Mouse (Mus musculus) NIH3T3 (cell line): ENCODE data around the gene Figla.
A peak's percentile ranks its signal among the peaks of the same experiment; 100 is the strongest.

ENCODE experiments used
- DNase-seq: peaks from one replicate; pipeline ENCODE4 v3.0.0-alpha.2; 2012; ENCODE audit warnings: low read depth

Gene Figla

DNA sequence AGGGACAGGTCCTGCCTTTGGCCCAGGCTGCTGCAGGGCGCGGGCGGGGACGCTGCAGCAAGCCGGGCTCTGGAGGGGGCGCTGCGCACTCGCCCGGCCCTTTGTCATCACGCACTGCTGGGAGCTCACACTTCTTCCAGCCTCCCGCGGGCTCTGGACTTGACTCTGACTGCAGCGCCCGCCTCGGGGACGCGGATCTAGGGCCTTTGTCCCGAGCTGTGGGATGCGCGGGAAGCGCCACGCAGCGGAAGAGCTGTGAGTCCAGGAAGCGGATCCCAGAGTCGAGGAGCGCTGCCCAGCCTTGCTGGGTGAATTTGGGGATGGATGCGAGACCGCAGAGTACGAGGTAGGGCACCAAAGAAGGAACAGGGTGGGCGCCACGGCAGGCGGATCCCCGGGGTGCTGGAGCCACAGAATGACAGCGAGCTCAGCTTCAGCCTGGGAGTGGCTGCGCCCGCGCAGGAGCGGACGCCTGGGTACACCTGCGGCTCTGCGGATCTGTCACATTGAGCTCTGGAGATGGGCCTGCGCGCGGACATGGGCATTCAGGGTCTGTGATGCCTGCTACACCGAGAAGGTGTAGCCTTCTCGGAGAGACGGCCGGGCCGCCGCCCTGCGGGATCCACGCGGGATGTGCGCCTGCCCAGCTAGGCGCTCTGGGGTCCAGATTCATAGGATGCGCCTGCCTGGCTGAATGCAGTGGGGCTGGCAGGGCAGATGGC, 12.8 kb downstream of the Figla start, which contains the start of gene Add2:
Gene Add2, plus strand, starts transcription at position 81 of the 722 bp plus-strand sequence.
- DNase-seq, result no peak

DNA sequence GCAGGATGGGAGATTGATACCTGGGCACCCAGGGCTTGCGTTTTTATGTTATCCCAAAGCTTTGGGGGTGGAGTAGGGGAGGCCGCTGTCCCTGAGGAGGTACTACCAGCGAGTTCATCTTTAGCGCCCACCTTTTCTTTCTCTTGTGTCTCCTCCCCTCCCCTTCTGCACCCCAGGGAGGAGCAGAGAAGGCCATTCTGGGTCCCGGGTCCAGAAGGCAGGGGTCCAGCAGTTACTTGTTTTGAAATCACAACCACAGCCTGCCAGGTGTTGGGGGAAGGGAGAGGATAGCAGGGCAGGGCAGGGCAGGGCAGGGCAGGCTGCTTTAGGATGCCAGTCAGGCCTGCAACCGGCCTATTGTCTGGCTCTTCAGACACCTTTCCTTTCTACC, 13.3 kb downstream of the Figla start:
- DNase-seq, result no peak

DNA sequence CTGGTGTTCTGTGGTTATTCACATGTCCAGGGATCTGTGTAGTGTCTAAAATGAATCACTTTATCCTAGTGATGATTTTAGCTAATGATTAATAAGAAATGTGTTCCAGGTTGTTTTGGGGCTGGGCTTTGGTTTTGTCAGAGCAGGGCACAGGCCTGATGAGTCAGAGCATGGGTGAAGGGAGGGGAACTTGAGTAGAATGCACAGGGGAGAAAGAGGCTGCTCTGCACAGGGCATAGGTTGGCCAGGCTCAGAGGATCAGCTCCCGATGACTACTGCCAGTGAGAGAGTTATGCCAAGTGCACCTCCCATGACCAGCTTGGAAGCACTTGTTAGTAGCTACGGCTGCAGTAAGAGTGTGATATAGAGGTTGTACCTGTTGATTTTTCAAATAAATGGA, 15.6 kb downstream of the Figla start:
- DNase-seq, result peak; percentile 32

DNA sequence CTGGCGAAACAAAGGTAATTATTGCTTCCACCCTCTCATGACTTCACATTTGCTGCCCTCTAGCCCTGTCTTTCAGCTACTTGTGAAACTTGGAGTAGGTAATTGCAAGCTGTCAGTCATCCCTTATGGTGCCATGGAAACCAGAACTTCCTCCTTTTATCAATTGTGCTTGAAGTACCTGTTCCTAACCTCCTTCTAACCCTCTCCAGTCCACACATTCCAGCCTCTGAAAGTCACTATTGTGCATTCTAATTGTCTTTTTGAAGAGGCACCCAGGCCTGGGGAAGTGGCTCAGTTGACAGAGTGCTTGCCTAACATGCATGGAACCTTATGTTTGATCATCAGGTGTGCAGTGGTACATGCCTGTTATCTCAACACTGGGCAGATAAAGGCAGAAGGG, 17.7 kb downstream of the Figla start:
- DNase-seq, result no peak

DNA sequence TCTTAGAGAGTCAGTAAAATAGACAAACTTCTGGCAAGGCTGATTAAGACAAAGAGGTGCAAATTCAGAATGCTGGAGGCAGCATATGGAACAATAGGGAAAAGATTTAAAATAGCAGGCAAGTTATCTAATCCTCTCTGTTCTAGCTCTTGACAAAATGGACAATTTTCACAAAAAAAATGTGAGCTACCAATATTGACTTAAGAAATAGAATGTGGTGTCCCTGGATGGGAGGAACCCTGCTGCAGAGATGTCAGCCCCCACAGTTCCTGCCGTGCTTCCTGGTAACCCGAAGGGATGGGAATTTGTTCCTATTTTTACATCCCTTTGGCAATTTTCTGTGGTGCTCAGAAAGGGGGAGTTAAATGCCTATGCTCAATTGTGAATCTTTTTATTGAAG, 22.9 kb downstream of the Figla start:
- no peak for DNase-seq

DNA sequence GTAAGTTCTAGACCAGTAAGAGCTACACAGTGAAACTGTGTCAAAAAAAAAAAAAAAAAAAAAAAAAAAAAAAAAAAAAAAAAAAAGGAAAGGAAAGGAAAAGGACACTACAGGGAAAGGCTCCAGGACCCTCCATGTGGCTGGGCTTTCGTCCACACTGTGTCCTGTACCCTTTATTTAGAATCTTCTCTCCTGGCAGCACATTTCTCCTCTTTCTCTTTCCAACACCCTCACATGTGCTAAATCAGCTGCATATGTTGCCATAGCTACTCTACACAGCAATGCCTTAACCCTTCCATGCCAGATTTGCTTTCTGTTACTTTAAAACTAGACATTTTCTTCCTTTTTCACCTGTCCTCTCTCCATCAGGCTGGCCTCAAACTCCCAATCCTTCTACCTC, 24.2 kb downstream of the Figla start:
- no peak for DNase-seq

DNA sequence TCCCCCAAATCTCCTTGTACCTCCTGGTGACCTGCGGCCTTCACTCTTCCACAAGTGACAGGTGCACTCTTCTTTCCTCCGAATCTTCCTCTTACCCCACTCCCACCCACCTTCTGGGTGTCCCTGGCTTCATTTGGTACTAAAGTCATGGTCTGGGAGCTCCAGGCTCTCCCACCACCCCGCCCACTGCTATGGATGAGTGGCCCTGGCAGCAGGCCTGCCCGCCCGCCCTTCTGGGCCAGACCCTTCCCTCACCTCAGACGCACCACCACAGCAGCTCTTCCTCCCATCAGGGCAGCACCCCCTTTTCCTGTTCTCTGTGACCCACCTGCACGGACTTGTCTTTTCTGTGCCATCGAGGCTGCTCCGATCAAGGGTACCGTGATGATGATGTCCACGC, 31.5 kb downstream of the Figla start:
- DNase-seq, result no peak

DNA sequence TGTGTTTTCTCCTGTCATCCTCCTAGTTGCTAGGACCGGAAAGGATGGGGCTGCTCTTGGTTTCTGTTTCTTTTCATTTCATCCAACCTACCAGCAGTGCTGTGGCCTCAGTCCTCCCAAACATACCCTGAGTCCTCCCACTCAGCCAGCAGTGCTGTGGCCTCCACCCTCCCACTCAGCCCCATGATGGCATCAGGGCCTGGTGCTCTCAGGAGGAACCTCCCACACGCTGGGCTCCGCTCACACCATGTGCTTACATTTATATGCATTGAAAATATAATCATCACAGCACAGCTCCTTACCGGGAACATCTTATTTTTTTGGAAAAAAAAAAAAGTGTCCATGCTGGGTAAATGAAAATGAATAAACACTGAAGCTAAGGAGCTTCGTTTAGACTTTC, 32.5 kb downstream of the Figla start:
- DNase-seq, result no peak

DNA sequence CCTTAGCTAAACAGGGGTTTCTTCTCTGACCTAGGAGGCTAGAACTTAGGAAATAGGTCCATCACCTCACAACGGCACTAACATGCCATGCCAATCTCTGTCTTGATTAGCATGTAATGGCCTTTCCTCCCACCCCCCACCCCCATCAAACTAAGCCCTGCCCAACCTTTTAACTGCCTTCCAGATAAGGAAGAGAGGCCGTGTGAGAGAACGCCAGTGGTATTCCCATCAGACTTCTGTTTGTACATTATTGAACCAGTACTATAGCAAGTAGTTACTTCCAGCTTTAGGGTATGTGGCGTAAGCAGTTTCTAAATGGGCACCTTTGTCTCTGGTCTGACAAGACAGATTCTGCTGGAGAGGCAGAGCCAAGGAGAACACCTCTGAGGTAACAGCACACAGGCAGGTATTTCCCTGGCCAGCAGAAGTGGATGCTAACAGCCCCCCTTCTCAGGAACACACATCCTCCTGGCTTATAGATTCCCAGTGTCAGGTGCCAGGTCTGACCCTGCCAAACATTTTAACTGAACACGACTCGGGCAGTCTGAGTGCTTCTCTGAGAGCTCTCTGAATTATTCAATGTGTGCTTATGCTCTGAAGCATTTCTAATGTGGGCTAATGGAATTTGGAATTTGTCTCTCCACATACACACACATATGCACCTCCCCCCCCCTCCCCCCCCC, 34.8 kb downstream of the Figla start:
- DNase-seq, result no peak

DNA sequence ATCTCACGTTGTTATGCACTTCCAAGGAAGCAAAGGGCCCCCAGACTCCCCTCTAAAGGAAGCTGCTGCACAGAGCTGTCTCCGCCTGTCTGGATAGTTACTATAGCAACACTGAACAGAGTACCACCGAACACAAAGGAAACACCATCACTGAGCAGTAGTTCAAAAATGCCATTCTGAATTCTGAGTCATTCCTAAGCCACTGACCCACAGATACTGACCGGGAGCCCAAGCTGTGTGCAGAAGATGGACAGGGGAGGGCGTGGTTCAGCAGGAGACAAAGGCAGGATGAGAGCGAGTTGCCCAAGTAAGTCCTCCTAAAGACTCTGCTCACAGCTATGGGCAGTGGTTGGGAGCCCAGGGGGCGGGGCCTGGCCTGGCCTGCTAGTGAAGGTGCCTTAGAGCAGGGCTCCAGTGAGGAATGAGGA, 36.1 kb downstream of the Figla start:
- DNase-seq, result no peak

DNA sequence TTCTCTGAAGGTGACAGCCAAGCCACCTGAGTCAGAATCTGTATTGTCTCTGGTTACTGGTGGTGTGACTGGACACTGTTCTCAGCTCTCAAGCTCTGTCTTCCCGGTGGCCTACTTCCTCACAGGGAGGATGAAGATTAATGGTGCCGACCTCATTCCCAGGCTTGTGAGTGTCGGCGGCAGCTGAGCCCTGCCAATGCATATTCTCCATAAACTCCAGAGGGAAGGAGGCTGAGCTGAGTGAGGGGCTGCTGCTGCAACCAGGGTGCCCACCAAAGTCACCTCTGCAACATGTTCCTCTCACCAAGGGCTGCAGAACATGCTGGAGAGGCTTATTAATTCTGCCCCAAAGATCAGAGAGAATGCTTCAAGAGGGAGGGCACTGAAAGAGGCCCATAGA, 36.6 kb downstream of the Figla start:
- DNase-seq, result no peak

DNA sequence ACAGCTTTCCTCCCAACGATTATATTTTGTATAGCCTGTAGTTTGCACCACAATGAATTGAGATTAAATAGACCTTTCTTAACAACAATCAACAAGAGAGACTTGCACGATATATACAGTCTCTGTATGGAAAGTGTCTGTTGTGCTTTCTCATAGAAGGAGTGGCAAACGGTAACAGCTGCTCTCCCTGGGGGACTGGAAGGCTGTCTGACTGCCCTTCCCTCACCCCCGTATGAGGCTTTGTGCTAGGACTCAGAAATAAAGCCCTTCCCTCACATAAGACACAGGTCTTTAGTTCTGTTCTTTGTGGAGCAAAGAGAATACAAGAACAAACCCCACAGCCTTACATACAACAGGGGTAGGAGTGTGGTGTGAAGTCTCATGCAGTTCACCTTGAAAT, 37.1 kb downstream of the Figla start:
- no peak for DNase-seq

DNA sequence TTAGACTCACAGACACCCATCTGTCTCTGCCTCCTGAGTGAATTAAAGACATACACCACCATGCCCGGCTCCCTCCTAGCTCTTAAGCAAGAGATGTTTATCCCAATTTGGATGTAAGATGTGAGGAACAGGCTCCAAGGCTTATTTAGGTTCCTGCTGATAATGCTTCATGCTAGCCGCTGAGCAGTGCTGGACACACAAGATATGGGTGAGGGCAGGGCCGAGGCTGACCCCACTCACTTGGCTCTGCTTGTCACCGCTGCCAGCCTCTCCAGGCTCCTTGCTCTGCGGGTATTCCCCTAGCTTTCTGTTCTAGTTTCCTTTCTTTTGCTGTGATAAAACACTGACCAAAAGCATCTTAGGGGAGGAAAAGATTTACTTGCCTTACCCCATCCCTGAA, 37.6 kb downstream of the Figla start:
- no peak for DNase-seq

DNA sequence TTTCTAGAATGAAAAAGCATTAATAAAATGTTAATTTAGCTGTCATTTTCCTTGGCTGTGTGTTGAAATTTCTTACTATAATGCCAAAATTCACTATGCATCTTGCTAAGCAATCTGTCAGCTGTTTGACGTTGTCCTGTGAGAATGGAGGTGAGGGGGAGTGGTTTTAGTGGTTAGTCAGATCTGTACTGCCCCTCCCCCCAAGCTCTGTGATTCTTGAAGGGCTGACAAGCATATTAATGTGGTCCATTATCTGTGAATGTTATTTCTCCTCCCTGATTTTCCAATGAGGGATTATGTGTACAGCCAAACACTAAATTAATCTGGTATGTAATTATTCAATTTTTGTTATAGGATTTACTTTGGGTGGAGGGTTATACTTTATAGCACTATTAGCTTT, 42.5 kb downstream of the Figla start:
- DNase-seq, result peak; percentile 20

DNA sequence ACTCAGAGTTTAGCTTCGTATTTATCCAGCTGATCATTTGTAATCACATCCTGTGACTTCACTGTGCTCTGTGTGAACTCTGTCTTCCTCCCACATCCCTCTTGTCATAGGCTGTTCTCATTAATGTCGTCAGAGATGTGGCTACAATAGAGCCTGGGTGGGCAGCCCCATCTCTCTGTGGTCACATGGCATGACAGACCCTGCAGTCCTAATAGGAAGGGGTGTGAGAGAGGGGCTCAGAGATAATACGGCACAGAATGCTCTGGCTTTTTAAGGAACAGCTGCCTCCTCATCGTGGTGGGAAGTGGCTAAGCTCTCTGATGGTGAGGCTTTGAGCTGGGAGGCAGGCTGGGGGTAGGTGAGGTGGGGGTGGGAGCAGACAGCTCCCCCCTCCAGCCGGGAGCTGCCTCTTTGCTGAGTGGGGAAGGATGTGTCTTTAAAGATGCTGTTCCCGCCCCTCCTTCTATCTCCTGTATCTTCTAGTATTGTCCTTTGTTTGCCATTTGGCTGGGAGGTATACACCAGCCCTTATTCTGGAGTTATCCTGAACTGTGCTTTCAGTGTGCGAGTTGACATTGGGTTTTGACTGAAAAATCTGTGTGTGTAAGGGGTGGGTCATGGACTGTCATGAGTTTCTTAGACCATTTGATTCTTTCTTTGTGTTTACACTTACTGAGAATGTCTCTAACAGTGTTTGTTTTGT, 43.3 kb downstream of the Figla start:
- DNase-seq, result no peak

DNA sequence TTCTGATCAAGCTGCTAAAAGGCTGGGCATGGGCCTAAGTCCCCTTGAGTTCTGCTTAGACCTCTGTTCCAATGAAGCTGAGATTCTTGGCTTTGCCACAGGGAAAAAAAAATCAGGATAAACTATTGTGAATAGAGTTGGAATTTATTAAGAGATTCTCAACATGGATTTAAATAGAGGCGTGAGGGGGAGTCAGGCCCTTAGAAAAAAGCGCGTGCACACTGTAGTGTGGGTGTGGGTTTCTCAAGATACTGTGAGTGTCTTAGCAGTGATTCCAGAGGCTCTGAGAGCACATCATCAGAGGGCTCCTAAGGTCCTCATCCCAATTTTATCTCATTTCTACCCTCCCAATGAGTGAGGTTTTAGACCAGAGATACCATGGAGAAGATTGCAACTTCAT, 44.2 kb downstream of the Figla start:
- DNase-seq, result no peak

DNA sequence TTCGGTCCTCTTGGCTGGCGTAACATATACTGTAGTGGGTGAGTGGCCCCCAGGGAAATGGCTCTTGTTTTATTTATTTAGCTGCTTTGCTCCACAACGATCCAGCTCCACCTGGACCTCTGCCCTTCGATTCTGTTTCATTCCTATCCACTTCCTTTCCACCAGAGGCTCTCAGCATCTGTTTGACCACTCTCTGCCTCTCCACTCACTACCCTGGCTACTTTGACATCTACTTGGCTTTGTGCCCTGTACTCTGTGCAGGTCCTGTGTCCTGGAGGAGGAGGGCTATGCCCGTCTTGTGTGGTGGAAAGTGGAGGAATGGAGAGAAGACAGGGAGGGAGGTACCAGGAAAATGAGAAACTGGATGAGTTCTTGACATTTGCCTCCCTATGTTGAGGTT, 46.3 kb downstream of the Figla start:
- no peak for DNase-seq

DNA sequence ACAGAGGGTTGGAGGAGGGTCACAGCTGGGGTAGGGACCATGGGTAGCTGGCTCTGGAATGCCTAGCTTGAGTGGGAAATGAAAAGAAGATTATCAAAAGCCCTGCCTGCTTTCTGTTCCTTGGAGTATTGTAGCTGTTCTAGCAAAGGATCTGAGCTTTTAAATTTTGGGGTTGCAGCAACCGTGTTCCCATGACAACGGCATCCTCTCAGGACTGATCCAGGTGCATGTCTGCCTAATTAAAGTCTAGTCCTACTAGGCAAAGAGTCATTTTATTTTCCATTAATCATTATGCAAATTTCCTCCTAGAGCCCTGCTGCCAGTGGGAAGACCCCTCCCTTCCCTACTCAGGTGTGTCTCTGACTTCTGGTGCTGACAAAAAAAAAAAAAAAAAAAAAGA, 46.7 kb downstream of the Figla start:
- DNase-seq, result no peak

DNA sequence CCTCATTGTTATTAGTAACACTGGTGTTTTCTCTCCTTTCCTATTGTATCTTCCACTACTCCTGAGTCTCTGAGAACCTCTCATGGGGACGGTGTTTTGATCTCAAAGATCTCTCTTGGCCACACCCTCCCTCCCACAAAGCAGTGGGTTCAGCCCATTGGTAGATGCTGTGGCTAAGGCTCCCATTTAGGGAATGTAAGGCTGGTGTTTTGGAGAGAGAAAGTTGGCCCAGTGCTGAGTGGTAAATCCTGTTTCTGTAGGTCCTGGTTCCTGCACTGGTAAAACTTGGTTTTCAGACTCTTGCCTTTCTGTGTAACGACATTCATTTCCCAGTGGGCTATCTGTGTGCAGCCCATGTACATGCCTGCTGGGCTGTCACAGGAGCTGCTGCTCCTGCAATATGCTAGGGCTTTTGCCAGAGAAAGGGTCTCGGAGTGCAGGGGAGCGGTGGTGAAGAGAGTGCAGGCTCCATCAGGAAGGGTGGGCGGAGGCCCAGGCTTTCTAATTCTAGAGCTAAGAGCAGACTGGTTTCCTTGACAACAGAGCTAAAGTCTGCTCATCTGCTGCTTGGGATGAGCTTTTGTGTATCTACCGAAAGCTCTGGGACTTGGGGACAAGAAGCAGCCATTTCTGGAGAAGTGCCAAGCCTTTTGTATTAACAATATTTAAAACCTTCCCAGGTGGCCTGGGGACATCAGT, 48.5 kb downstream of the Figla start:
- no peak for DNase-seq

DNA sequence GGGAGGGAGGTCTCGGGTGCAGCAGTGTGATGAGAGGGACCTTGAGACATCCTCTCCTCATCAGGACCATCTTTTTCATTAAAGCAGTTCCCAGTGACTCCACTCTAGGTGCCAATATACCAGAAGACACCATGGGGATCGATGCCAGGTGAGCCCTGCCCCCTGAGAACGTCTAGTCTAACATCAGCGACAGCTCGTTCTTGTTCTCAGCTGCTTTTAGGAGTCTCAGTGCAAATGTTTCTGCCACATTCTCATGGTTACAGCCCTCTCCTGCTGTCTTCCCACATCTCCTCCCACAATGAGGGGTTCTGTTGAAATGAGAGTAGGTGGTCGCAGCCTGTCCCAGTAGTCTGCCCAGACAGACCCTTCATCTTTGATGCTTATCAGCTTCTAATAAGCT, 50.8 kb downstream of the Figla start:
- no peak for DNase-seq

DNA sequence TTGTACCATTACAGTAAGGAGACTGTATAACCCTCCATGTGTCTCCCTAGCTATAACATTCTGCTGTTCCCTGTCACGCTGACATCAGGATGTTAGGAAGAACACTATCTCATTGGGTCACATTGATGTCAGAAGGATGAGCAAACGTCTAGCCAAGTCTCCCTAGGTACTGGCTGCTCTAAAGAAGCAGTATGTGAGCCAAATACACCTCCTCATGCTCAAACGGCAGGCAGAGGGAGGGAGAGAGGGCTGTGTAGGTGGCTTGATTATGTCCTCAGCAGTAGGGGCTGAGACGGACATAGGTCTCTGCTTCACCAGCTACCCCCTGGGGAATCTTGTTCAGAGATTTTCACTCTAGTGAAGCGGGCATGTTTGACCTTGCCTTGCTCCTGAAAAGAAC, 51.2 kb downstream of the Figla start:
- DNase-seq, result no peak

DNA sequence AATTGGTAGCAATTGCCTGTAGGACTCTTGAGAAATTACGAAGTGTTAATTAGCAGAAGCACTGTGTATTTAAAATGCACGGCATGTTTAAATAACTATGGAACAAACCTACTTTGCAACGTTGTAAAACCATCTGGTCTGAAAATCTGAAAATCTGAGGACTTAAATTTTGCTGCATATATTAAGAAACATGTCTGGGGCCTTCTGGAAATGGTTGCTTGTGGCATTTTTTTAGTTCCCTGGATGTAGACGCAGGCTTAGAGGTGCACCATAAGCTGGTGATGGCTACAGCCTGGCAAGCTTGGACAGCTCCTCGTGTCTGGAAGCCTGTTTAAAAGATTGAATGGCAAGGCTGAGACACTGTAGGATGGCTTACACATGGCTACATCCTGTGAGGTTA, 53.0 kb downstream of the Figla start:
- no peak for DNase-seq

DNA sequence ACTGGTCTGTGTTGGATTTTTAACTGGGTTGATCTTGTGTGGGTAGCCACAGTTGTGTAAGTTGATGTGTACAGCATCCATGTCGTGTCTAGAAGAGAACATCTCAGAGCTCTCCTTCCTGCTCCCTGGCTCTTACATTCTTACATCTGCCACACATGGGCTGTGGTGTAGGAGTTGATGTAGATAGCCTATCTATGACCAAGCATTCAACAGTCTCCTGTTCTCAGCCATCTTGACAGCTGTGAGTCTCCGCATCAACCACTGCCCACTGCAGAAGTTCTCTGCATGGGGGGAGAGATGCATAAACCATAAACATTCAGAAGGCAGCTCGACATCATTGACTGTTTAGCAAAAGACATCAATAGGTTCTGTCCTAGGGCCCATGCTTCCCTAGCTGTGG, 53.9 kb downstream of the Figla start:
- no peak for DNase-seq
